Mouse (Mus musculus): ENCODE measurements around the gene Tmem163. TPM values are rescaled to one million over a fixed set of nuclear protein-coding genes. Genes with fewer than 3 reads are reported as not detected.

Gene Tmem163
- total and polyA plus RNA-seq, 3 experiments, result not detected

DNA sequence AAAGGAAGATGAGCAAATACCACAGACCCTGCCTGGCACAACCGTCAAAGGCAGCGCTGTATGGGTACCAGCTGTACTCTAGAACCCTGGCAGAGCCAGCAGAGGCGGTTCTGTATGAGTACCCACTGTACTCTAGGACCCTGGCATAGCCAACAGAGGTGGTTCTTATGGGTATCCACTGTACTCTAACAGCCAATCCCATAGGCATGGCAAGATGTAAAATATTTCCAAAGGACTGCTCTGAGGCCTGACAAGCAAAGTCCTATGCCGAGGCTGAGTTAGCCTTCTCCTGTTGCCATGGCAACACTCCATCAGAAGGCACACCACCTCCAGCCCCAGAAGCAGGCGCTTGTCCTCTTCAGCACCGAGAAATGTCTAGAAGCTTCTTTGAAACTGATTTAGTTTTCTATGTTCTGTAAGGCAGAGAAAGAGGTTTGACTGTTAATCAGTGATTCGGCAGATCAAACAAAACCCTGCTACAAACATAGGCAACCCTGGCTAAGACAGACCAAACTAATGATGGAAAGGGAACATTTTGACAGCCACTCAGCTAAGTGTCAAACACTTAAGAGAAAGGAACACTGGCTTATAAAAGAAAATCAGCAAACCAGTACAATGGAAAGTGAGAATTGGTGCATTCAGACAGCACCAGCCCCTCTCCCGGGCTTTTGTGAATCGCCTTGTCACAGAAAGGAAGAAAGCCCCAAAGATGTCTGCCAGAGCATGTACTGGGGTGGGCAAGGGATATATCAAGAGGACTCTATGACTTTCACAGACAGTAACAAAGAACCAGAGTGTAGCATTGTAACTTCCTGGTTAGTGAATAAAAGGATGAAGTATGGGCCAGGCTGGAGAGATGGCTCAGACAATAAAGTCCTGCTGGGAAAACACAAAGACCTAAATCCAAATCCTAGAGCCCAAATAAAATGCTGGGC, 75.4 kb downstream of the Tmem163 start (continued):
- no peak for TF ChIP-seq ELF1 (IDR thresholded peaks at IDR 0.05; ENCODE audit: low read depth, low read length)

DNA sequence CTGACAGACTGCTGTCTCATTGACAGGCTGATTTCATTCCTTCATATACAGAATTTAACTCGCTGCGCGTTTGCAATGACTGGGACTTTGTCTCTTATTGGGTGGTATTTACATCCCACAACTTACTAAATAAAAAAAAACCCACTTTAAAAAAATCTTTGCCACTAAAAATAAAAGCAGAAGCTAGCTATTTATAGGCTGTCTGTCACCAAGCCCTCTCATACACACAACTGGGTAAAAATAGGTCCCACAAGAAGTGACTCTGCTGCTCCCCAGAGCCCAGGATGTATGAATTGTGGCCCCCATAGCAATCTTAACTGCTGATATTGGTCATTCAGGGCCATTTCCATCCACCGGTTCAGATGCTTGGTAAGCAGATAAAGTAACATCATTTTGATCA, 83.2 kb downstream of the Tmem163 start:
- H3K4me3 ChIP-seq (ENCODE audit: control insufficient read depth in 1 of 2, insufficient read depth in 1 of 2, low read depth in 2 of 2, low read length in 2 of 2), result no peak overlapping the region
- H3K79me2 ChIP-seq (ENCODE audit: control insufficient read depth, insufficient read depth, low read length, poor library complexity), result no peaks in the 10 kb centered on the region
- no peak overlapping the region for H3K27ac ChIP-seq (ENCODE audit: control insufficient read depth, low read depth, low read length)
- no peaks in the 10 kb centered on the region for H3K4me1 ChIP-seq (ENCODE audit: control insufficient read depth in 1 of 2, insufficient read depth in 2 of 2, low read length in 2 of 2)
- no peaks in the 10 kb centered on the region for H3K9me3 ChIP-seq (replicated peaks; ENCODE audit: insufficient read depth, low read length)
- H3K9ac ChIP-seq (ENCODE audit: control insufficient read depth, low read depth, low read length, poor library complexity, severe bottlenecking), result no peak overlapping the region
- H3K36me3 ChIP-seq (ENCODE audit: control insufficient read depth in 1 of 2, insufficient read depth in 2 of 2, low read length in 2 of 2), result no peaks in the 10 kb centered on the region
- TF ChIP-seq USF1 (IDR thresholded peaks at IDR 0.05; ENCODE audit: low read depth, low read length) (no peak), MAZ (IDR thresholded peaks at IDR 0.05; ENCODE audit: low read depth, low read length) (no peak), POLR2AphosphoS2 (IDR thresholded peaks at IDR 0.05; ENCODE audit: low read length) (no peak), USF2 (IDR thresholded peaks at IDR 0.05; ENCODE audit: borderline replicate concordance in 1 of 2, insufficient read depth in 1 of 2, low read depth in 1 of 2, low read length in 2 of 2) (no peak), MAX (IDR thresholded peaks at IDR 0.05; ENCODE audit: low read length) (no peak), BHLHE40 (IDR thresholded peaks at IDR 0.05; ENCODE audit: borderline replicate concordance, low read depth, low read length) (no peak), JUND (IDR thresholded peaks at IDR 0.05; ENCODE audit: low read depth, low read length) (no peak), UBTF (IDR thresholded peaks at IDR 0.05; ENCODE audit: borderline replicate concordance, insufficient read depth, low read depth, low read length) (no peak), ZNF384 (IDR thresholded peaks at IDR 0.05; ENCODE audit: low read depth, low read length) (no peak), MXI1 (IDR thresholded peaks at IDR 0.05; ENCODE audit: low read depth, low read length) (no peak), MAFK (IDR thresholded peaks at IDR 0.05; ENCODE audit: borderline replicate concordance, low read depth, low read length) (no peak), SIN3A (IDR thresholded peaks at IDR 0.05; ENCODE audit: low read length) (no peak), RCOR1 (IDR thresholded peaks at IDR 0.05; ENCODE audit: low read depth, low read length) (no peak), SMC3 (IDR thresholded peaks at IDR 0.05; ENCODE audit: low read depth, low read length) (no peak), CHD1 (IDR thresholded peaks at IDR 0.05; ENCODE audit: low read depth, low read length) (no peak)
- H3K27me3 ChIP-seq (ENCODE audit: control insufficient read depth in 1 of 2, insufficient read depth in 2 of 2, low read length in 2 of 2), result no peaks in the 10 kb centered on the region
- DNase-seq (ENCODE audit: low read depth, low spot score), result no peak

DNA sequence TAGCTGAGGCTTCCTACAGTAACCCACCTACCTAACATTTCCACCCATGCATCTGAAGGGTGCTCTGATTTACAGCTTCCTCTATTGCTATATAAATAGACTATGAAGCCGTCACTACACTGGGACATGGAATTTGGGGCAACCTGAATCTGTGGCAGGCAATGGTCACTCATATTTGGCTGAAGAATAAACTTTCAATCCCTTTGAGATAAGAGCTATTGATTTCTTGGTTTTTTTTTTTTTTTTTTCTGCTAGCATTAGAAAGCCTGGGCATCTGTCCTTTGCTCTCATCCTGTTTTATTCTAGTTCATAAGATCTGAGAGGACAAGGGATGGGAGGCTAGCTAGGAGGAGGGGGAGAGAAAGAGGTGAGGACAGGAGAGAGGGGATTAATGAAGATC, 83.6 kb downstream of the Tmem163 start:
- H3K9ac ChIP-seq (ENCODE audit: control insufficient read depth, low read depth, low read length, poor library complexity, severe bottlenecking), result no peak overlapping the region
- H3K36me3 ChIP-seq (ENCODE audit: control insufficient read depth in 1 of 2, insufficient read depth in 2 of 2, low read length in 2 of 2), result no peaks in the 10 kb centered on the region
- H3K4me1 ChIP-seq (ENCODE audit: control insufficient read depth in 1 of 2, insufficient read depth in 2 of 2, low read length in 2 of 2), result no peaks in the 10 kb centered on the region
- H3K9me3 ChIP-seq (replicated peaks; ENCODE audit: insufficient read depth, low read length), result no peaks in the 10 kb centered on the region
- H3K27ac ChIP-seq (ENCODE audit: control insufficient read depth, low read depth, low read length), result no peak overlapping the region
- no peaks in the 10 kb centered on the region for H3K27me3 ChIP-seq (ENCODE audit: control insufficient read depth in 1 of 2, insufficient read depth in 2 of 2, low read length in 2 of 2)
- TF ChIP-seq POLR2AphosphoS2 (IDR thresholded peaks at IDR 0.05; ENCODE audit: low read length) (no peak), NELFE (IDR thresholded peaks at IDR 0.05; ENCODE audit: low read depth, low read length) (no peak), ELF1 (IDR thresholded peaks at IDR 0.05; ENCODE audit: low read depth, low read length) (no peak), MAZ (IDR thresholded peaks at IDR 0.05; ENCODE audit: low read depth, low read length) (no peak), UBTF (IDR thresholded peaks at IDR 0.05; ENCODE audit: borderline replicate concordance, insufficient read depth, low read depth, low read length) (no peak), ETS1 (IDR thresholded peaks at IDR 0.05; ENCODE audit: low read depth, low read length) (no peak), BHLHE40 (IDR thresholded peaks at IDR 0.05; ENCODE audit: borderline replicate concordance, low read depth, low read length) (no peak), EP300 (IDR thresholded peaks at IDR 0.05; ENCODE audit: low read depth in 1 of 2, low read length in 2 of 2) (no peak), MXI1 (IDR thresholded peaks at IDR 0.05; ENCODE audit: low read depth, low read length) (no peak), MEF2A (IDR thresholded peaks at IDR 0.05; ENCODE audit: extremely low read depth, insufficient replicate concordance, low read depth, low read length, poor library complexity, severe bottlenecking) (no peak)
- no peak for DNase-seq (ENCODE audit: low read depth, low spot score)
- no peaks in the 10 kb centered on the region for H3K79me2 ChIP-seq (ENCODE audit: control insufficient read depth, insufficient read depth, low read length, poor library complexity)
- H3K4me3 ChIP-seq (ENCODE audit: control insufficient read depth in 1 of 2, insufficient read depth in 1 of 2, low read depth in 2 of 2, low read length in 2 of 2), result no peak overlapping the region
